Mouse (Mus musculus) left cerebral cortex, postnatal 14 days (tissue): ENCODE measurements around the gene Vmac. TPM values are rescaled to one million over a fixed set of nuclear protein-coding genes. Genes with fewer than 3 reads are reported as not detected.

Source experiments
- DNase-seq, 2 experiments: peaks; one replicate each; pipeline ENCODE4 v3.0.0; 2021 to 2022; ENCODE audit warnings: low spot score in 2 of 2, mixed read lengths in 1 of 2
- intact Hi-C: fragments of 180-260 bp; cut with DNase I; formaldehyde crosslinking; loops from one replicate; pipeline ENCODE4 v1.15.1; 2025
- total RNA-seq, 2 experiments: library from RNA; stranded (reverse); gene quantifications; 2 replicates each; pipeline ENCODE4 v1.2.3; 2021

Vmac gene
- total RNA-seq, 2 experiments from 2014 or later, result 7.8 to 8.0 TPM

GRCm38 (mm10) chr17:56693851-56694310 lies 23.9 kb downstream of the Vmac start:
- intact Hi-C loops, result no loop called here

GRCm38 (mm10) chr17:56693395-56693794 lies 24.4 kb downstream of the Vmac start:
- intact Hi-C loops, result no loop called here
- DNase-seq, result peak in 1 of 2 experiments; percentile 41

More at GRCm38 (mm10) chr17:56693851-56694310, 23.9 kb downstream of the Vmac start:
- DNase-seq, result peak; percentile 63 to 70

GRCm38 (mm10) chr17:56688689-56689088 lies 29.1 kb downstream of the Vmac start:
- intact Hi-C loops, result no loop called here

GRCm38 (mm10) chr17:56688045-56688444 lies 29.8 kb downstream of the Vmac start:
- DNase-seq, result no peak
- intact Hi-C loops, result no loop called here

More at GRCm38 (mm10) chr17:56688689-56689088, 29.1 kb downstream of the Vmac start:
- DNase-seq, result no peak

- intact Hi-C loops, result no loop called here
- DNase-seq, result no peak
Measured at GRCm38 (mm10) chr17:56686801-56687200, 31.0 kb downstream of the Vmac start.

GRCm38 (mm10) chr17:56684649-56685048 lies 33.2 kb downstream of the Vmac start:
- DNase-seq, result no peak
- intact Hi-C loops, result no loop called here

- intact Hi-C loops, result no loop called here
- no peak for DNase-seq
Measured at GRCm38 (mm10) chr17:56683546-56684140, 34.2 kb downstream of the Vmac start.

- no peak for DNase-seq
- intact Hi-C loops, result no loop called here
Measured at GRCm38 (mm10) chr17:56682880-56683279, 34.9 kb downstream of the Vmac start.

GRCm38 (mm10) chr17:56681791-56682190 lies 36.0 kb downstream of the Vmac start:
- intact Hi-C loops, result no loop called here
- no peak for DNase-seq

GRCm38 (mm10) chr17:56673647-56674416 lies 44.0 kb downstream of the Vmac start:
- DNase-seq, result no peak
- intact Hi-C loops, result no loop called here

- intact Hi-C loops, result no loop called here
- DNase-seq, result peak; percentile 99 to 100
Measured at GRCm38 (mm10) chr17:56672941-56673646, 44.7 kb downstream of the Vmac start, which contains the start of gene Ranbp3. TSS of gene Ranbp3 (plus strand) at chr17:56673294.

GRCm38 (mm10) chr17:56669766-56670165 lies 48.1 kb downstream of the Vmac start:
- intact Hi-C loops, result loop anchor here (2.0 kb wide), 1 partner anchor 43 kb away; the partner anchor contains the start of gene Lonp1

GRCm38 (mm10) chr17:56668384-56669144 lies 49.3 kb downstream of the Vmac start:
- intact Hi-C loops, result loop anchor here (2.0 kb wide), 1 partner anchor 42 kb away; the partner anchor contains the start of gene Lonp1
- peak; percentile 70 to 85 for DNase-seq

More at GRCm38 (mm10) chr17:56669766-56670165, 48.1 kb downstream of the Vmac start:
- DNase-seq, result no peak

- intact Hi-C loops, result no loop called here
- no peak for DNase-seq
Measured at GRCm38 (mm10) chr17:56667591-56667990, 50.2 kb downstream of the Vmac start.

GRCm38 (mm10) chr17:56666384-56666783 lies 51.4 kb downstream of the Vmac start:
- DNase-seq, result no peak
- intact Hi-C loops, result no loop called here

GRCm38 (mm10) chr17:56664333-56664732 lies 53.5 kb downstream of the Vmac start:
- intact Hi-C loops, result no loop called here
- DNase-seq, result no peak
